Mouse (Mus musculus) intestine, embryonic 15.5 days (tissue): ENCODE results near the gene Tmtc2. TPM values are rescaled to one million over a fixed set of nuclear protein-coding genes. Genes with fewer than 3 reads are reported as not detected.

Experiments
- ATAC-seq: fragments of 200-750 bp; cut with Nextera tagmentation; 2 replicates; pipeline ENCODE4 v1.8.0; 2017; ENCODE audit warnings: moderate TSS enrichment, moderate library complexity
- H3K27ac ChIP-seq: fragments of 300-500 bp; sonication (generic); 2 replicates; pipeline ENCODE4 v1.5.1; 2015; ENCODE audit warnings: mild to moderate bottlenecking, inconsistent platforms
- H3K27me3 ChIP-seq: fragments of 300-500 bp; sonication (generic); replicated peaks from 2 replicates; pipeline ENCODE4 v1.6.1; 2015; ENCODE audit warnings: inconsistent platforms
- H3K36me3 ChIP-seq: fragments of 300-500 bp; sonication (generic); 2 replicates; pipeline ENCODE4 v1.6.1; 2015; ENCODE audit warnings: inconsistent platforms
- H3K4me1 ChIP-seq: fragments of 300-500 bp; sonication (generic); replicated peaks from 2 replicates; pipeline ENCODE4 v1.6.1; 2015; ENCODE audit warnings: inconsistent platforms
- H3K4me2 ChIP-seq: fragments of 300-500 bp; sonication (generic); replicated peaks from 2 replicates; pipeline ENCODE4 v1.6.1; 2015; ENCODE audit warnings: mild to moderate bottlenecking, inconsistent platforms
- H3K4me3 ChIP-seq: fragments of 300-500 bp; sonication (generic); replicated peaks from 2 replicates; pipeline ENCODE4 v1.5.1; 2015; ENCODE audit warnings: inconsistent platforms
- H3K9ac ChIP-seq: fragments of 300-500 bp; sonication (generic); 2 replicates; pipeline ENCODE4 v1.6.1; 2015; ENCODE audit warnings: inconsistent platforms
- H3K9me3 ChIP-seq: fragments of 300-500 bp; sonication (generic); 2 replicates; pipeline ENCODE4 v1.6.1; 2016; ENCODE audit warnings: inconsistent platforms
- WGBS: fragments of 180-500 bp; shearing (Covaris S2); methylation state at CpG from one replicate; pipeline ENCODE4 v1.1.7; 2015; 5-methylcytosine and 5-hydroxymethylcytosine counted together
- polyA plus RNA-seq: library from polyadenylated mRNA; unstranded; fragments of >200 nt; fragmentation: Nextera tagmentation; extraction: Ambion mirVana; gene quantifications from 2 replicates; pipeline ENCODE4 v1.2.1, GENCODE M21; 2015

The Tmtc2 gene
- polyA plus RNA-seq, 1 experiment from 2014 or later: 9.1 TPM

DNA sequence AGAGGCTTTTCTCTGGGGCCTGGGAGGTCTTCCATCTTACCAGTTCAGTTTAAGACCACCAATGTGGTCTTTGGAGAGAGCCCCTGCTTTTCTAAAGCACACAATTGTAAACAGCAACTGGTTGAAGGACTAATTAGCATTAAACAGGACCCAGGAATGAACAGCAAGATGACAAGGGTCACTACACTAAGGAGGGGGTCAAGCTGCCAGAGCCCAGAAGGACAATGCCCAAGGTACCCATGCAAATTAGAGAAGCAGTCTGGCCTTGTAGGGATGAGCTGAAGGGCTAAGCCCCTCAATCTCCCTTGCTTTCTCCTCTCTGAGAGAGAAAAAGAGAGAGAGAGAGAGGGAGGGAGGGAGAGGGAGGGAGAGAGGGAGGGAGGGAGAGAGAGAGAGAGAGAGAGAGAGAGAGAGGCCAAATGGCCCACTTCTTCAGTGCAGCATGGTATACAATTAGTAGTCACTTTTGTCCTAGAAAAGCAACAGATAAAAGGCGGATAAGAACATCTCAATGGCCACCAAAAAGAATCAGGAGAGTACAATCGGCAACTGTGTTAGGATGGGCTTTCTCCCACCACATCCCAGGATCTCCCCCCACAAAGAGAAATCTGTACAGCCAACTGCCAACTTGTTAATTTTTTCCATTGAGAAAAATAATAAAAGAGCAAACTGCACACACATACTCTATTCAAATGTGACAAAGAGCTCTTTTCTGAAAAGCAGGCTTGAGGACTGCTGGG is 89.7 kb downstream of the Tmtc2 start:
- no peak overlapping the region for H3K4me3 ChIP-seq

DNA sequence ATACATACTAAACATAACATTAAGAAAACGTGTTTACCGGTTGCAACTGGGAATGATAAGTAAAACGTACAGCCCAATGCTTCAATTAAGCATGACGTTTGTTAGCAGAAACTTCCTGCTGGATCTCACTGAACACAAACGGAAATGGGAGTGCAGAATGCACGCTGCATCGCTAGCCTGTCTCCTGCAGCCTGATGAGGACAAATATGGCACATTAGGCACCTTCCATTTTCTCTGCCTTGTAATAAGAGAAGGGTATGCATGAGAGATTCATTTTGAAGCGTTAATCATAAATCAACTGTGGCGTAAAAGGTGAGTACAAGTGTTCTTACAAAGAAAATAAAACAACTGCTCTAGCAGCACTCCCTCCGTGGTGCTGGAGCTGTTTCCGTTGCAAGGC is 94.5 kb downstream of the Tmtc2 start:
- H3K9me3 ChIP-seq: no peaks in the 10 kb centered on the region
- no peaks in the 10 kb centered on the region for H3K4me1 ChIP-seq
- no peaks in the 10 kb centered on the region for H3K36me3 ChIP-seq
- WGBS: 63% methylated on average over 11 of the region's 11 CpGs
- no peak for ATAC-seq
- no peak overlapping the region for H3K4me3 ChIP-seq
- no peak overlapping the region for H3K4me2 ChIP-seq
- no peak overlapping the region for H3K9ac ChIP-seq
- H3K27me3 ChIP-seq: no peaks in the 10 kb centered on the region
- no peak overlapping the region for H3K27ac ChIP-seq

More for the DNA sequence above, 89.7 kb downstream of the Tmtc2 start:
- H3K27me3 ChIP-seq: no peaks in the 10 kb centered on the region
- no peaks in the 10 kb centered on the region for H3K4me1 ChIP-seq
- no peak overlapping the region for H3K4me2 ChIP-seq
- H3K9me3 ChIP-seq: no peaks in the 10 kb centered on the region
- WGBS: 89% methylated on average over 2 of the region's 2 CpGs
- H3K27ac ChIP-seq: no peak overlapping the region
- no peak overlapping the region for H3K9ac ChIP-seq
- H3K36me3 ChIP-seq: no peaks in the 10 kb centered on the region
- no peak for ATAC-seq

DNA sequence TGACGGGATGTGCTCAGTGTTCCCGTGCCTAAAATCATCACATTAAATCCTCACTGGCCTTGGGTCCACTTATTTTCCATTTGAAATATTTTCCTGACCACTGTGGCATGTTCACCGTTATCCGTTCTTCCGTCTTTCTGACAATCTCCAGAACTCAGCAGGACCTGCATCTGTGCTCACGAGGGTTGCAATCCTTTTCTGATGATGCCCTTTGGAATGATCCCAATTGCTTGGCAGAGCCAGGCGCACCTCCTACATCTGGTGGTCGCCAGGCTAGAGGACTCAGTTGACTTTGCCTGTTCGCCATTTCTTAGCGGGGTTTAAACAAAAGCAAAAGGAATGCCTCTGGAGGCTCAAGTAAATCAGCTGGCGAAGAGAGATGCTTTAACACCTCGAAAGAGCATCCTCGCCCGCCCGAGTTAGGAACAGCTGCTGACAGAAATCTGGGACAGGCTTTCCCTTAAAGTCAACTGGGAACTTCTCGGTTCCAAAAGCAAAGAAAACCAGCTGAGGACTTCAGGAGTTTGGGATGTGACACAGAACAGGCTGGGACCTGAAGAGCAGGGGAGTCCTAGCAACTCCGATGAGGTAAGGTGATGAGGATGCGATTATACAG is 96.5 kb downstream of the Tmtc2 start:
- Histone ChIP-seq H3K27ac (no peak overlapping the region), H3K9me3 (no peaks in the 10 kb centered on the region), H3K4me3 (no peak overlapping the region), H3K27me3 (no peaks in the 10 kb centered on the region), H3K4me1 (no peaks in the 10 kb centered on the region), H3K9ac (no peak overlapping the region), H3K4me2 (no peak overlapping the region), H3K36me3 (no peaks in the 10 kb centered on the region)
- 81% methylated on average over 18 of the region's 18 CpGs for WGBS
- ATAC-seq: no peak

DNA sequence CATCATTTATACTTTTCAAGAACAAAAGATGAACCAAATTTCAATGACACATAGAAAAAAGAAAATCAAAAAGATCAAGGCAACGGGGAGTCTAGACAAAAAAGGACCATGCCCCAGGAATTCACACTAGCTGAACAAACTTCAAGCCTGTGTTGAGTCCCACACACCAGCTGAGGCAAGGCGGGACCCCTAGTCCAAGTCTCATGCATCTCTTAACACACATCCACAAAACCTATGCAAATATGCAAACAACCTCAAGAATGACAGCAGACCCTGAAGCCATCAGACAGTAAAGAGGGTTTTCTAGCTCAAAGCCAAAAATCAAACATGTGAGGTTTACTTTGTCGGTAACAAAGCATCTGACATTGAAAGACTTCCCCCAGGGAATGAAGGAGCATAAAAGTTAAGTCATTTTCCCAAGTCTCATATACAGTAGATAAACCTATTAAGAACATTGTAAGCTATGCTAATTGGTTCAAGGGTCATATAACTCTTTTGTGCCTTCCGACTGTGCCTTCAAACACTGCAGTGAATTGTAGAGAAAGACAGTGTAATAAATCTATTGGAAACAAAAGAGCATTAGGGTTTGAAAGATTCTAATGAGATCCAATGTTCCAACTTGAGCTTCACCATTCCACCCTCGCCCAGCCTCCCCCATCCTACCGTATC is 100.0 kb downstream of the Tmtc2 start:
- no peak overlapping the region for H3K27ac ChIP-seq
- no peak overlapping the region for H3K9ac ChIP-seq
- no peak overlapping the region for H3K4me3 ChIP-seq
- no peaks in the 10 kb centered on the region for H3K27me3 ChIP-seq
- no peak for ATAC-seq
- H3K4me2 ChIP-seq: no peak overlapping the region
- WGBS: 79% methylated on average over 6 of the region's 6 CpGs
- no peaks in the 10 kb centered on the region for H3K4me1 ChIP-seq
- H3K9me3 ChIP-seq: no peaks in the 10 kb centered on the region
- no peaks in the 10 kb centered on the region for H3K36me3 ChIP-seq

DNA sequence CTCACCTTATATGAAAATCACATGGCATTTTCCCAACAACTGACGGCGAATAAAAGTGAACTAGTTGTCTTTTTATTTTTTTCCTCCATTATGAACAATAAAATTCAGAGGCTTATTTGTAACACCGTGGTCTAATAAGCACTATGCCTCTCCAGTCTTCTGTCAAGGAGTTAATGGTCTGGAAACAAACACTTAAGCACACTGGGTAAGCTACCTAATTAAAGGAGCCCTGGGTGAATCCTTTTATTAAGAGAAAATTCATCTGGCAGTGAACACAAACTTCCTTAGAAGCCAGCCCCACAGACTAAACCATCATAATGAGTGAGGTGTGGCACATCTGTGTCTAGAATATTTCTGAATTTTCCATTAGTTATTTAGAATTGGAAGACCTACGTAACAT is 109.9 kb downstream of the Tmtc2 start:
- Histone ChIP-seq H3K27ac (no peak overlapping the region), H3K4me3 (no peak overlapping the region), H3K9me3 (no peaks in the 10 kb centered on the region), H3K9ac (no peak overlapping the region), H3K36me3 (no peaks in the 10 kb centered on the region), H3K27me3 (no peaks in the 10 kb centered on the region), H3K4me1 (no peaks in the 10 kb centered on the region), H3K4me2 (no peak overlapping the region)
- WGBS: 94% methylated on average over 4 of the region's 4 CpGs
- ATAC-seq: no peak

DNA sequence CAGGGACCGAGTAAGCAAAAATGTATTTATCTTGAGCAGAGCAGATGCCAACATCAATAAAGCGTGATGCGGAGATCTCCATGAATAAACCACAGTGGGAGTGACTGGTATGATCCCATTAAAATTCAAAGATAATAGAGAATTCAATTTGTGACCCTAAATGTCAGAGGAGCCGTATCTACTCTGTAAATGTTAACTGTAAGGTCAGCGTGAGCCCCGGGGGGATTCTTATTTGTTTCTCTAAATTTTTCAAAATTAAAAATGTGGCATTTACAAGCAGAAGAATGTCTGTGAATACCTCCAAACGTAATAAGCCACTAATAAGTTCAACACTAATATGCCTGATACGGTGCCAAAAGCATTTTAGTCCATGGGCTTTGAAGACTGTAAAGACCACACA is 120.8 kb downstream of the Tmtc2 start:
- H3K9ac ChIP-seq: no peak overlapping the region
- H3K27ac ChIP-seq: no peak overlapping the region
- no peak for ATAC-seq
- H3K9me3 ChIP-seq: no peaks in the 10 kb centered on the region
- no peaks in the 10 kb centered on the region for H3K36me3 ChIP-seq
- H3K4me1 ChIP-seq: no peaks in the 10 kb centered on the region
- H3K27me3 ChIP-seq: no peaks in the 10 kb centered on the region
- no peak overlapping the region for H3K4me2 ChIP-seq
- H3K4me3 ChIP-seq: no peak overlapping the region
- WGBS: 82% methylated on average over 8 of the region's 8 CpGs

DNA sequence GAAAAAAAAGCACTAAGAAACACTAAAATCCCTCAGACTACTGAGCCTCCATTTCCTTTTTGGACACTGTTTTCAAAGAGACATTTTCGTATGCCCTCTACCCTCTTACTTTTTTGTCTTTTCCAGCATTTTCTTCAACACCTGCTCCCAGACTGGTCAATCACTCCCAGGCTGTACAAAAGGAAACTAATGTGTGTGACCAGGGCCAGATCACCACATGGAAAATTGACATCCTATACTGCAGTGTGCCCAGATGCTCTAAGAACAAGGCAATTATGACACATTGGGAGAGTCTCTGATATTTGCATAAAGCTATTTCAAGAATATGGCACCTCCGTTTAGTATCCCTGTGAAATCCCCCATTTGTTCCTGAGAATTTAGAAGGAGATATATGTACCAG is 127.1 kb downstream of the Tmtc2 start:
- no peak overlapping the region for H3K9ac ChIP-seq
- no peak for ATAC-seq
- no peaks in the 10 kb centered on the region for H3K36me3 ChIP-seq
- no peaks in the 10 kb centered on the region for H3K4me1 ChIP-seq
- no peaks in the 10 kb centered on the region for H3K9me3 ChIP-seq
- H3K4me2 ChIP-seq: no peak overlapping the region
- WGBS: 93% methylated on average over 2 of the region's 2 CpGs
- H3K4me3 ChIP-seq: no peak overlapping the region
- no peaks in the 10 kb centered on the region for H3K27me3 ChIP-seq
- no peak overlapping the region for H3K27ac ChIP-seq

DNA sequence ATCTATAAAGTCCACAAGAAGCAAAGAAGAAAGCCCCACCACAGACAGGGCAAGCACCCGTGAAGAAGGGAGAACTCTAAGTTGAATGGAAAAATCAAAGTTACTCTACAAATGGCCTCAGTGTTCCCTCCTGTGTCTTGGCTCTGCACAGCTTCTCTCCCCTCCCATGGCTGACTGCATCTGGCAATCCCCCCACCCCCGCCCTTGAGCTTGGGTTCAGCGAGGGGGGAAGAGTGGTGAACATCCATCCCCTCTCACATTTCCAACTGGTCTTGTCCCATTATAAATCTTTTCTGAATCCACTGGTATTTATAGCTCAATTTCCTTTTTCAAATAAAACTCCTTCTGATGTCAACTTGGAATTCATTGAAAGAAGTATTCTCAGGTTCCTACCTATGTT is 129.9 kb downstream of the Tmtc2 start:
- Histone ChIP-seq H3K4me1 (no peaks in the 10 kb centered on the region), H3K27me3 (no peaks in the 10 kb centered on the region), H3K4me2 (no peak overlapping the region), H3K27ac (no peak overlapping the region), H3K36me3 (no peaks in the 10 kb centered on the region), H3K4me3 (no peak overlapping the region), H3K9me3 (no peaks in the 10 kb centered on the region), H3K9ac (no peak overlapping the region)
- no peak for ATAC-seq
- WGBS: 86% methylated on average over 3 of the region's 3 CpGs

DNA sequence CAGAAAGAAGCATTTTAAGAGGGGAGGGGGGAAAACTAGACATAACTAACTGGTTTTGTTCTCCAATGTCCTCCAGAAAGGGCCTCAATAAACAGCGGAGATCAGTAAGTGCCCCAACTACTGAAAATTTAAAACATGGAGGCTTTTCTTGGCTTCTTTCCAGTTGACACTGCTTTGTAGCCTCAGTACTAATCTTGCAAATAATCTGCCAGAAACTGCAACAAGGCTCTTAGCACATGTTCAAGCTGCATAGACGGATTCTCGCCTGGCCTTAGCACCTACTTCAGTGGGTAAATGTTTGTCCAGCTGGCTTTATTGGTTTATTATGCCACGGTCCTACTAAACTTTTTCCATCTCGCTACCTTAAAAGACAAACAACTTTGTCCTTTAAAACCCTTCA is 139.4 kb downstream of the Tmtc2 start:
- ATAC-seq: no peak
- Histone ChIP-seq H3K36me3 (no peaks in the 10 kb centered on the region), H3K27me3 (no peaks in the 10 kb centered on the region), H3K9me3 (no peaks in the 10 kb centered on the region), H3K4me1 (no peaks in the 10 kb centered on the region), H3K27ac (no peak overlapping the region), H3K9ac (no peak overlapping the region), H3K4me2 (no peak overlapping the region), H3K4me3 (no peak overlapping the region)
- WGBS: 53% methylated on average over 5 of the region's 5 CpGs

DNA sequence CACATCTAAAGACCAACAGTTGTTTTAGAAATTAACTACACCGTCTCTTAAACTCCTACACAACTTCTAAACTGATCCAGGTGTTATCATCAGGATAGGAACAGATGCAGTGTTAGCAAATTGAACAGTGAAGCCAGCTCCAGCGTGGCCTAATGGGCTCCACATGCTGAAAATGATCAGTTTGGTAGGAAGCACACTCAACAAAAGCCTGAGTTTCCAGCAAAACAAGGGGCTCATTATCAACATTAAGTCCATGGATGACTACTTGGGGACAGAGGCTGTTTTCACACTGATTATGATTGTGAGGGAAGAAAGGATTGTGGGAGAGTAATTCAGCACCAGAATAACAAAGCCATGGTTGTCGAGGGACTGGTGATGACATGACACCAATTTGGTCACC is 143.4 kb downstream of the Tmtc2 start:
- Histone ChIP-seq H3K4me1 (no peaks in the 10 kb centered on the region), H3K9me3 (no peaks in the 10 kb centered on the region), H3K4me3 (no peak overlapping the region), H3K27ac (no peak overlapping the region), H3K9ac (no peak overlapping the region), H3K27me3 (no peaks in the 10 kb centered on the region), H3K4me2 (no peak overlapping the region), H3K36me3 (no peaks in the 10 kb centered on the region)
- WGBS: 75% methylated on average over 3 of the region's 3 CpGs
- no peak for ATAC-seq

DNA sequence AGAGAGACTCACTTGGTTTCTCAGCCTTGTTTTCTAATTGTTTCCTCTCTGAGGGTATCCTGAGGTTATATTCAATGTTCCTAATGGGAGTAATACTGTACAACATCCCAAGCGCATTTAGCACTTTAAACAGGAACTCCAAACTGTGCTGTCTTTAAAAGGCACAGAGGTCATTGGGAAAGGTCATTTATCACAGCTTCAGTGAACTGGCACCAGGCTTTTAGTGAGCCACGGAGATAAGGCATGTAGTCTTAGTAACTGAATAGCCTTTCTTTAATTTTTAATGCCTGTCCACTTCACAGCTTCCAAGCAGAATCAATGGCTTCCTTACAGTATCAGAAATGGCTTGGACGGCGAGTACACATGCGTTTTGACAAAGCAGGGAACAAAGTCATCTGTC is 144.0 kb downstream of the Tmtc2 start:
- H3K4me1 ChIP-seq: no peaks in the 10 kb centered on the region
- no peak overlapping the region for H3K4me2 ChIP-seq
- H3K27ac ChIP-seq: no peak overlapping the region
- no peak overlapping the region for H3K9ac ChIP-seq
- 55% methylated on average over 5 of the region's 5 CpGs for WGBS
- no peaks in the 10 kb centered on the region for H3K36me3 ChIP-seq
- H3K9me3 ChIP-seq: no peaks in the 10 kb centered on the region
- H3K27me3 ChIP-seq: no peaks in the 10 kb centered on the region
- no peak for ATAC-seq
- no peak overlapping the region for H3K4me3 ChIP-seq

DNA sequence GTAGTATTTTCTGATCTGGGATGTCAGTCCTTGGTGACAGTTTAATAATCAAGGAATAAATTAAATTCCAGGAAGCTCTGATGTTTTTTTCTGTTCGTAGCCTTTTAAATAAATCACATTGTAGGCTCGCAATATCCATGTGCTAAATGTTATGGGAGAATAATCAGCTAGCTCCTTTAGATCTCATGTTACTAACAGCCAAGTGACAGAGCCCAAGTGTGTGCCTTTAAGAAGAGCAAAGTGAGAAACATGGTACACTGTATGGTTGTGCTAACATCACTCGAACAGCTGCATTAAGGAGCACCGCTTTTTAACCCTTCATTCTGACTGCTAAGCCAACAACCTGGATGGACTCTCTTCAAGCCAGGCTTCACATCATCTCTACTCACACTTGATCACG is 146.2 kb downstream of the Tmtc2 start:
- no peak for ATAC-seq
- H3K9ac ChIP-seq: no peak overlapping the region
- H3K4me3 ChIP-seq: no peak overlapping the region
- no peak overlapping the region for H3K4me2 ChIP-seq
- no peak overlapping the region for H3K27ac ChIP-seq
- no peaks in the 10 kb centered on the region for H3K27me3 ChIP-seq
- H3K4me1 ChIP-seq: no peaks in the 10 kb centered on the region
- H3K9me3 ChIP-seq: no peaks in the 10 kb centered on the region
- no peaks in the 10 kb centered on the region for H3K36me3 ChIP-seq
- 69% methylated on average over 5 of the region's 5 CpGs for WGBS

DNA sequence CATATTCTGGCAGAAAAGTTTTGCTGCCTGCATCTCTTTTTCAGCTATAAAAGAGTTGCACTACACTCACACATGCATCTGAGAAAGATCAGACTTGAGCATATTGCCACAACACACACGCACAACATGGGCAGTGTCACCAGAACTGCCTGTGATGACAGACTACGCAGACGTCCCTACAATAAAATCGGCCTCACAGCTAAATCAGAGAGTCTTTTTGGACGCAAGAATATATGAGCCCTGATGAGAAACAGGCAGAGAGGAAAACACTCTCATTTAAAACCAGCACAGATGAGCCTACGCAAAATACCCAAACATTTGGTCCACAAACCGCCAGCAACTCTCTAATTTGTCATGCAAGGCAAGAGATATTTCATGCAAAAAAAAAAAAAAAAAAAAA is 146.6 kb downstream of the Tmtc2 start:
- no peak for ATAC-seq
- no peak overlapping the region for H3K4me2 ChIP-seq
- no peaks in the 10 kb centered on the region for H3K27me3 ChIP-seq
- H3K4me1 ChIP-seq: no peaks in the 10 kb centered on the region
- no peak overlapping the region for H3K27ac ChIP-seq
- H3K9me3 ChIP-seq: no peaks in the 10 kb centered on the region
- no peaks in the 10 kb centered on the region for H3K36me3 ChIP-seq
- 58% methylated on average over 7 of the region's 7 CpGs for WGBS
- H3K9ac ChIP-seq: no peak overlapping the region
- H3K4me3 ChIP-seq: no peak overlapping the region
